Mouse (Mus musculus): ENCODE results near the gene Rab23. TPM values are rescaled to one million over a fixed set of nuclear protein-coding genes. Genes with fewer than 3 reads are reported as not detected.
A peak's percentile ranks its signal among the peaks of the same experiment; 100 is the strongest.

Rab23 gene
- 34.8 and 36.2 TPM in 2 replicates for polyA plus RNA-seq (2015; fragmentation: Nextera tagmentation; extraction: Ambion mirVana)

GRCm38 (mm10) chr1:33719733-33720225 lies at the start of gene Rab23:
Rab23 (plus strand) TSS chr1:33719887.
- peak; percentile 90 for ATAC-seq (ENCODE audit: insufficient number of reproducible peaks, low FRiP score, low TSS enrichment, low read depth)
- H3K9me3 ChIP-seq: no peaks in the 10 kb centered on the region
- WGBS: 1% methylated on average over 40 of the region's 54 CpGs

GRCm38 (mm10) chr1:33670164-33670616 lies 49.5 kb upstream of the Rab23 start:
- ATAC-seq (ENCODE audit: insufficient number of reproducible peaks, low FRiP score, low TSS enrichment, low read depth): 0 out of 2 replicates have a peak, but pooled peaks have one; percentile 10
- H3K9me3 ChIP-seq: no peaks in the 10 kb centered on the region
- peak overlapping the region; percentile 69 for H3K4me3 ChIP-seq
- no peaks in the 10 kb centered on the region for H3K27me3 ChIP-seq
- peak overlapping the region; percentile 73 for H3K9ac ChIP-seq
- WGBS: under 1% methylated on average over 37 of the region's 37 CpGs
- peaks cover 12% of the 10 kb centered on the region for H3K36me3 ChIP-seq
- H3K4me2 ChIP-seq: peak overlapping the region; percentile 82
- peak overlapping the region; percentile 85 for H3K27ac ChIP-seq
- peaks cover 8% of the 10 kb centered on the region; the same call in 1 of the 2 replicates for H3K4me1 ChIP-seq

More at GRCm38 (mm10) chr1:33719733-33720225, at the start of gene Rab23:
- Histone ChIP-seq H3K4me3 (peak within 1 kb of the TSS; percentile 86), H3K27ac (peak within 1 kb of the TSS; percentile 95), H3K9ac (peak within 1 kb of the TSS; percentile 96), H3K4me1 (peaks cover 7% of the 10 kb centered on the region), H3K27me3 (no peaks in the 10 kb centered on the region), H3K36me3 (peaks cover 16% of the 10 kb centered on the region), H3K4me2 (peak within 1 kb of the TSS; percentile 64)

- Histone ChIP-seq H3K9me3 (no peaks in the 10 kb centered on the region), H3K4me2 (no peak overlapping the region), H3K36me3 (peaks cover 4% of the 10 kb centered on the region), H3K27me3 (no peaks in the 10 kb centered on the region), H3K4me1 (peaks cover 8% of the 10 kb centered on the region; the same call in 1 of the 2 replicates), H3K27ac (no peak overlapping the region), H3K9ac (no peak overlapping the region), H3K4me3 (no peak overlapping the region)
- WGBS: 51% methylated on average over 5 of the region's 5 CpGs
- no peak for ATAC-seq (ENCODE audit: insufficient number of reproducible peaks, low FRiP score, low TSS enrichment, low read depth)
Measured at GRCm38 (mm10) chr1:33671441-33671840, 48.2 kb upstream of the Rab23 start.

GRCm38 (mm10) chr1:33672083-33672482 lies 47.6 kb upstream of the Rab23 start:
- no peak for ATAC-seq (ENCODE audit: insufficient number of reproducible peaks, low FRiP score, low TSS enrichment, low read depth)
- H3K4me1 ChIP-seq: peaks cover 8% of the 10 kb centered on the region; the same call in 1 of the 2 replicates
- no peak overlapping the region for H3K9ac ChIP-seq
- H3K36me3 ChIP-seq: no peaks in the 10 kb centered on the region
- WGBS: 66% methylated on average over 3 of the region's 3 CpGs
- no peak overlapping the region for H3K4me2 ChIP-seq
- no peaks in the 10 kb centered on the region for H3K27me3 ChIP-seq
- no peak overlapping the region for H3K27ac ChIP-seq
- H3K4me3 ChIP-seq: no peak overlapping the region
- H3K9me3 ChIP-seq: no peaks in the 10 kb centered on the region

- Histone ChIP-seq H3K9me3 (no peaks in the 10 kb centered on the region), H3K4me1 (peaks cover 8% of the 10 kb centered on the region; the same call in 1 of the 2 replicates), H3K27me3 (no peaks in the 10 kb centered on the region), H3K4me3 (no peak overlapping the region), H3K36me3 (no peaks in the 10 kb centered on the region), H3K4me2 (no peak overlapping the region), H3K9ac (no peak overlapping the region), H3K27ac (no peak overlapping the region)
- WGBS: 35% methylated on average over 3 of the region's 3 CpGs
- ATAC-seq (ENCODE audit: insufficient number of reproducible peaks, low FRiP score, low TSS enrichment, low read depth): no peak
Measured at GRCm38 (mm10) chr1:33672514-33672913, 47.2 kb upstream of the Rab23 start.

- 51% methylated on average over 17 of the region's 17 CpGs for WGBS
- Histone ChIP-seq H3K4me1 (peaks cover 8% of the 10 kb centered on the region; the same call in 1 of the 2 replicates), H3K27me3 (no peaks in the 10 kb centered on the region), H3K36me3 (no peaks in the 10 kb centered on the region), H3K27ac (peak overlapping the region; percentile 65; the same call in 1 of the 2 replicates), H3K4me2 (no peak overlapping the region), H3K4me3 (no peak overlapping the region), H3K9me3 (no peaks in the 10 kb centered on the region), H3K9ac (no peak overlapping the region)
- ATAC-seq (ENCODE audit: insufficient number of reproducible peaks, low FRiP score, low TSS enrichment, low read depth): no peak
Measured at GRCm38 (mm10) chr1:33673158-33673960, 46.3 kb upstream of the Rab23 start.

GRCm38 (mm10) chr1:33680435-33680834 lies 39.3 kb upstream of the Rab23 start:
- no peaks in the 10 kb centered on the region for H3K36me3 ChIP-seq
- WGBS: 34% methylated on average over 3 of the region's 4 CpGs
- H3K9ac ChIP-seq: no peak overlapping the region
- H3K4me1 ChIP-seq: no peaks in the 10 kb centered on the region
- H3K9me3 ChIP-seq: no peaks in the 10 kb centered on the region
- H3K4me2 ChIP-seq: no peak overlapping the region
- no peak for ATAC-seq (ENCODE audit: insufficient number of reproducible peaks, low FRiP score, low TSS enrichment, low read depth)
- H3K4me3 ChIP-seq: no peak overlapping the region
- no peaks in the 10 kb centered on the region for H3K27me3 ChIP-seq
- no peak overlapping the region for H3K27ac ChIP-seq

- Histone ChIP-seq H3K4me3 (no peak overlapping the region), H3K27ac (no peak overlapping the region), H3K27me3 (no peaks in the 10 kb centered on the region), H3K4me1 (no peaks in the 10 kb centered on the region), H3K4me2 (no peak overlapping the region), H3K9me3 (no peaks in the 10 kb centered on the region), H3K36me3 (no peaks in the 10 kb centered on the region), H3K9ac (no peak overlapping the region)
- 86% methylated on average over 7 of the region's 7 CpGs for WGBS
- ATAC-seq (ENCODE audit: insufficient number of reproducible peaks, low FRiP score, low TSS enrichment, low read depth): no peak
Measured at GRCm38 (mm10) chr1:33680890-33681289, 38.8 kb upstream of the Rab23 start.

GRCm38 (mm10) chr1:33684459-33684858 lies 35.2 kb upstream of the Rab23 start:
- H3K27me3 ChIP-seq: no peaks in the 10 kb centered on the region
- H3K9me3 ChIP-seq: no peaks in the 10 kb centered on the region
- no peak for ATAC-seq (ENCODE audit: insufficient number of reproducible peaks, low FRiP score, low TSS enrichment, low read depth)
- H3K9ac ChIP-seq: no peak overlapping the region
- no peak overlapping the region for H3K4me2 ChIP-seq
- H3K36me3 ChIP-seq: no peaks in the 10 kb centered on the region
- WGBS: 74% methylated on average over 8 of the region's 8 CpGs
- H3K4me1 ChIP-seq: no peaks in the 10 kb centered on the region
- H3K27ac ChIP-seq: no peak overlapping the region
- H3K4me3 ChIP-seq: no peak overlapping the region

- H3K9me3 ChIP-seq: no peaks in the 10 kb centered on the region
- H3K27me3 ChIP-seq: no peaks in the 10 kb centered on the region
- no peaks in the 10 kb centered on the region for H3K4me1 ChIP-seq
- H3K4me3 ChIP-seq: no peak overlapping the region
- H3K9ac ChIP-seq: no peak overlapping the region
- WGBS: 36% methylated on average over 2 of the region's 2 CpGs
- no peaks in the 10 kb centered on the region for H3K36me3 ChIP-seq
- ATAC-seq (ENCODE audit: insufficient number of reproducible peaks, low FRiP score, low TSS enrichment, low read depth): no peak
- H3K4me2 ChIP-seq: no peak overlapping the region
- 0 out of 2 replicates have a peak overlapping the region, but pooled peaks have one; percentile 18 for H3K27ac ChIP-seq
Measured at GRCm38 (mm10) chr1:33688810-33689209, 30.9 kb upstream of the Rab23 start.

- H3K9me3 ChIP-seq: no peaks in the 10 kb centered on the region
- no peaks in the 10 kb centered on the region for H3K36me3 ChIP-seq
- no peak overlapping the region for H3K4me2 ChIP-seq
- H3K27me3 ChIP-seq: no peaks in the 10 kb centered on the region
- 54% methylated on average over 8 of the region's 8 CpGs for WGBS
- H3K4me1 ChIP-seq: no peaks in the 10 kb centered on the region
- H3K4me3 ChIP-seq: no peak overlapping the region
- ATAC-seq (ENCODE audit: insufficient number of reproducible peaks, low FRiP score, low TSS enrichment, low read depth): no peak
- H3K27ac ChIP-seq: no peak overlapping the region
- no peak overlapping the region for H3K9ac ChIP-seq
Measured at GRCm38 (mm10) chr1:33689446-33690086, 30.1 kb upstream of the Rab23 start.

GRCm38 (mm10) chr1:33690087-33690448 lies 29.6 kb upstream of the Rab23 start:
- Histone ChIP-seq H3K9me3 (no peaks in the 10 kb centered on the region), H3K4me2 (no peak overlapping the region), H3K36me3 (no peaks in the 10 kb centered on the region), H3K4me3 (no peak overlapping the region), H3K9ac (no peak overlapping the region), H3K4me1 (no peaks in the 10 kb centered on the region), H3K27me3 (no peaks in the 10 kb centered on the region), H3K27ac (no peak overlapping the region)
- WGBS: 44% methylated on average over 4 of the region's 4 CpGs
- no peak for ATAC-seq (ENCODE audit: insufficient number of reproducible peaks, low FRiP score, low TSS enrichment, low read depth)
